Mouse (Mus musculus) A20 (cell line): Measurements from ENCODE around the gene Rasl12.
A peak's percentile ranks its signal among the peaks of the same experiment; 100 is the strongest.

ENCODE experiments used
- DNase-seq: peaks from one replicate; pipeline ENCODE4 v3.0.0-alpha.2; 2011; ENCODE audit warnings: low read depth, low spot score

Gene Rasl12

DNA sequence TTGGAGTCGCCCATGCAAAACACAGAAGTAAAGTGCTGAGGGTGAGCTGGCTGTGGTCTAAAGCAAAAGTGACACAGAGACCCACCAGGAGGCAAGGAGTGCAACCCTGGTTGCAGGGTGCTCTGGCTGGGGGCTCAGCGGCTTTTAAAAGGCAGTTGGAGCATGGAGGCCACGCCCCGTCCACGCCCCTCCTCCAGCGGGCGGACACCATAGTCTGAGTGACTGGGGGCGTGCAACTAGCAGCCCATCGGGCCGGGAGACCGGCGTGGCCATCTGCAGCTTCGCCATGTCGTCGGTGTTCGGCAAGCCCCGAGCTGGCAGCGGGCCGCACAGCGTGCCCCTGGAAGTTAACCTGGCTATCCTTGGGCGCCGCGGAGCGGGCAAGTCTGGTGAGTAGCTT, at the start of gene Rasl12:
Gene Rasl12, plus strand, starts transcription at position 228 of the 400 bp plus-strand sequence.
- no peak for DNase-seq

DNA sequence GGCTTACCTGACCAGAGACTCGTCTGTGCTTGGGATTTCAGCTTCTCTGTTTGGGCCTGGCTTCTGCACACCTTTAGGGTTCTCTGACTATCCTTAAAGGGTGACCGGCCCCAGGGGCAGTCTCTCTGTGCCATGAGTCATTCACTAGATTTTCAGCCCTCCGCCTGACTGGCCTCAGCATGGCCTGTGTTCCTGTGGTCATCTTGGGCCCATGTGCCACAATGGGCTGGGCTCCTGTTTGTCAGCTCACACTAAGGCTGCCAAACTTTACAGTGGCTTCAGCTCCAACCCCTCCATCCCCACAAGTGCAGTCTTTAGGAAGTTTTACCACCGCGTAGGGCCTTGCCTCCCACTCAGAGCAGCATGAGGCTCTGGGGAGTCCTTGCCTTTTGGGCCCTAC, 45.1 kb upstream of the Rasl12 start:
- no peak for DNase-seq

DNA sequence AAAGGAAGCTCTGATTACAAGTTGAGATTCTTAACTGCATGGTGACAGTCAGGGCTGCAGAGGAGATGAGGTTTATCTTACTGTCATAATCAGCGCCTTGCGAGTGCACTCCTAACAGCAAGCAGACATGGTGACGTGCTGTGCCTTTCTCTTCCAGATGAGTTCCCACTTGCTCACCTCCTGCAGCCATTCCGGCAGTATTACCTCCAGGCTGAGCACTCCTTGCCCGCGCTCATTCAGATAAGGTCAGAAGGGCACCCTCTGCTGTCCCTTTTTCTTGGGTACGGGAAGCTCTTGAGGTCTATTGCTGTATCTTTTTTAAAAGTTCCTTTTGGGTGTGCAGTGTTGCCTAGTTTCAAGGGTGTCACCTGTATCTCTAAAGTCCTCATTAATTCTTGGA, 41.7 kb upstream of the Rasl12 start:
- no peak for DNase-seq

DNA sequence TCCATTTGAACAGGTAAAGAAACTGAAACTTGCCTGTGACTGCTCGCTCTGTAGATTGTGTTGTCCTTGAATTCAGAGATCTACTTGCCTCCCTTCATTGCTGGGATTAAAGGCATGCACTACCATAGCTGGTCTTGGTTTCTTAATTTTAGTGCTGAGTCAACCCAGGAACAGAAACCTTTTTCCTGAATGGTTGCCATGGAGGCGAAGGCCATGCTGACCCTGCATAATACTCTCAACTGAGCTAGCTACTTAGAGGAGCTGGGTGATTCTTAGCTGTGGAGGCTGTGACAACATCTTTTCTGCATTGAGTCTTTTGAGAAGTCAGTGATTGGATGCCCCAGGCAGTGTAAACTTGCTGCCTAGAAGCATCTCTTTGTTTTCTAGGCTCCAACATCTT, 41.3 kb upstream of the Rasl12 start:
- DNase-seq = no peak

DNA sequence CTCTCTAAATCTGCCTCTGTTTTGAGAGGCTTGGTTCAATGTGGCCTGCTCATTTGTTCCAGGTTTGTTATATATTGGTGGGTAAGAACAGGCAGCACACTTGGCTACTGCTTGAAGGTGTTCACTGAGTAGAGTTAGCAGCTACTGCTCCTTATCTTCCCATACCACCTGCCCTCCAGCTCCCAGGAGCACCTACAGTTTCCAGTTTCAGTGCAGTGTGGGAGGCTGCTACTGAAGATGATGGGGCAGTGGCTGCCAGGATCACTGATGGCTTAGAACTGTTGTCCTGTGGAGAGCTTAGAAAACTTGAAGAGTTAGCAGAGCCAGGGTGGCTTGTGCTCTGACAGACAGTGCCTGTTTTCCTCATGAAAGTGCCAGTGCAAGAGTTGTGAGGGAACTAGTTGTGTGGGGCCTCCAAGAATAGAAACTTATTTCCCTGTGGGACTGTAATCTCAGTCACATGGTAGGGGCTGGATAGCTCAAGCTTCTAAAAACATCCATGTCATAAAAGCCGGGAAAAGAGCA, 39.3 kb upstream of the Rasl12 start:
- no peak for DNase-seq

DNA sequence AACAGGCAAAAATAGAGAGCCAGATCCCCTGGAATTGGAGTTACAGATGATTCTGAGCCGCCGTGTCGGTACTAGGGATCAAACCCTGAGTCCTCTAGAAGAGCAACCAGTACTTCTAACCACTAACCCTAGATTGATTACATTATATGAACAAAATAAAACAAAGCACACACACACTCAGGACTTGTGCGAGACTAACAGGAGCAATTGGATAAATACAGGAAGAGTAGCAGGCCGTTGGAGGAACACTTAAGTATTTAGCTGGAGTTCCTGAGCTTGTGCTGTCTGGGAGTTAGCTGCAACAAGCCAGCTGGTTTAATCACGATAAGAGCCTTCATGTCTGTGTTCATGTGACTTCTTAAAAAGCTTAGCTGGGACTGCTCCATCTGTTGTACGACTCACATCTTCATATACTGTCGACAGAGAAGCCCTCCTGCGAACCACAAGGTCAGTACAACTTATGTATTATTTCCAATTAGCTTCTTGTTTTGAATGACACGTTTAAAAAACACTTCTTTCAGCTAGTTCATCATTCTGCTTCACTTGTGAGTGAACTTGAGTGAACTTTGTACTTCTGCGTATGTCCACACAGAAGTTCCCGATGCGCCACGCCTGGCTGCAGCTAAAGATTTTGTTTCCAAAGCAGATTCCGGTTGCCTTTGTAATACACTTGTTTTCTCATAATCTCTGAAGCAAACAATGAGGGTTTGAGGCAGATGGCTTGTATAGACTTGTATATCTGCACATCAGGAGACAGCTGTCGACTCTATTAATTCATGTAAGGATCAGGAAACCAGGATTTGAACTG, 37.5 kb upstream of the Rasl12 start, which contains the start of gene Ubap1l:
Gene Ubap1l, plus strand, starts transcription at position 401 of the 808 bp plus-strand sequence.
- DNase-seq = no peak

DNA sequence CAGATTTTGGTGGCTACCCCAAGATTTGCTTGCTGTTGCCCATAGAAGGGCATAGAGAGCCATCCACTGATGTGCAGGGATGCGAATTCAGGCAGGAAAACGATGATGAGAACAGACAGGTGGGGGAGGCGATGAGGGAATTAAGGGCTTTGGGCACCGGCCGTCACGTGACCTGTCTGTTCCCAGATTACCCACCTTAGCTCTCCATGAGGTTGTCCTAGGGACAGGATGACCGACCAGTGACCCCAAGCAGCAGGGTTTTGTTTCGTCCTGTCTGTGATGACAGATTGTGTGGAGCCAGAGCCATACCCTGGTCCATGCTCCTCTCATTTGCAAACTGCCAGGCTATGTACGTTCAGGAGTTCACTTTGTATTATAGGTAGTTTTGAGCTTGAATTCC, 34.6 kb upstream of the Rasl12 start:
- no peak for DNase-seq

DNA sequence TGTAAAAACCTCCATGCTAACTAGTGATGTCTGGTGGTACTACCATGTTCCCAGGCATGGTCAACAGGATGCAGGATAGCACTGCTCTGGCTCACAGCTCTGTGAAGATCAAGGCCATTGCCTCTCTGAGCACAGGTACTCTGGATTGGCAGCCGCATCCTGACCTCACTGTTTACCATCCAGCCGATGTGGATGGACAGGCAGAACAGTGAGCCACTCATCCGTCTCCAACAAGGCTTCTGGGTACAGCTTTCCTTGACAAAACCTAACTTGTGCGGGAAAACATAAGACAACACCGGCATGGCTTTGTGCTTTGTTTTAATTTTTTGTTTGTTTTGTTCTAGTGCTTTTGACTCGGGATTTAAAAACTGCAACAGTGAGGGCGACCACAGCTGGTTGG, 32.6 kb upstream of the Rasl12 start:
- DNase-seq = no peak

DNA sequence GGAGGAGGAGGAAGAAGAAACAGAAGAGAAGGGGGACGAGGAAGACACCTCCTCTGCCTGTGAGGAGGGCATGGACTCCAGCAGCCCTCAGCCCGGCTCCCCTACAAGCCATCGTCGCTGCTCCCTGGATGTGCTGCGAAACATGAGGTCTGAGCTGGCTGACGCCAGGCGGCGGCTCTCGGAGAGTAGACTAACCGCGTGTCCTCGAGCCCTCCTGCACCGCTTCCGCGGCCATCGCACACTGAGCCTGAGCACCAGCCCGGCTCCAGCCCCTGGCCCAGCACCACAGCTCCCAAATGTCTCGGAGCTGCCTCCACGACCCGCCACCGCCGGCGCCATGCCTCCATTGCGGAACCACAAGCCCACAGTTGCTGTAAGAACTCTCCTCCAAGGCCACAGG, 26.6 kb upstream of the Rasl12 start:
- DNase-seq = no peak

DNA sequence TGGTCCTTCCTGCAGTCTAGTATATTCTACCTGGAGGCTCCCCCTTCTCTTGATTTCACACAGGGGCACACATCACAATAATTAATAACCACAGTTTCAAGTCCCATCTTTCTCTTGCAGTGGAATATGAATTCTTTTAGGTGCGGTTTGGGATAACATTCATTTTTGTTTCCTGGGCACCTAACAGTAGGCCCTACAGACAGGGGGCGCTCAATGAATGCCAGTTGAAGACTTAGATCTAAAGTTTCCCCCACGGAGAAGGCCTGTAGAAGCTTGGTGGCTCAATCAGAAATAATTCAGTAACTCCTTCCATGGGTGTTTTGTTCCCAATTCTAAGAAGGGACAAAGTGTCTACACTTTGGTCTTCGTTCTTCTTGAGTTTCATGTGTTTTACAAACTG, 25.9 kb upstream of the Rasl12 start:
- peak; percentile 33 for DNase-seq

DNA sequence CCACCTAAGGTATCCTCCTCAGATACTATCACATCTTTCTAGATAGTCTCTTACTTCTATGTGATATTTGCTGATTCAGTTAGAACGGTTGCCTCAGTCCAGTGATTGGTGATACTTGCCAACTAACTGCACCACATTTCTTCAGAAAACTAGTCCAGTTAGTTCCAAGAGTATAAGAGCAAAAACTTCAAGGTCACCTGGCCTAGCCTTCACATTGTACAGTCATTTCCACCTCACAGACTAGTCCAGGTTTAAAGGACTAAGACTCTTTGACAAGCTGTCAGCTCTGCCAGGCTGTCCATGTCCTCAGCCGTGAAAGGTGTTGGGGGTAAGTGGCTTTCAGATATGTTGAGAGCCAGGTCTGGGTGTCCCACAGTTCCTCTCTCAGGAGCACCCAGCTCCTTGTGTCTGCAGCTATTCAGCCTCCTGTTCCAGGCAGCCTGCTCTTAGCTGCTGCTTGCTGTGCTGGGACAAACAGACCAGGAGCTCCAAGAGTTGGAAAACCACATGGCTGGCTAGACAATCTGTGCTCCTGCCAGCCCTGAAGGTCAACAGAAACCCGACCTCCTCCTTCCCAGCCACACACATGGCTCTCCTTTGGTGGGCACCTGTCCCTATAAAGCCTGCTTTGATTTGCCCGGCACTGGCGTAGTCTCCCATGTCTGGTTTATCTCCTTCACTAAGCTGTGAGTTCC, 23.7 kb upstream of the Rasl12 start:
- no peak for DNase-seq

DNA sequence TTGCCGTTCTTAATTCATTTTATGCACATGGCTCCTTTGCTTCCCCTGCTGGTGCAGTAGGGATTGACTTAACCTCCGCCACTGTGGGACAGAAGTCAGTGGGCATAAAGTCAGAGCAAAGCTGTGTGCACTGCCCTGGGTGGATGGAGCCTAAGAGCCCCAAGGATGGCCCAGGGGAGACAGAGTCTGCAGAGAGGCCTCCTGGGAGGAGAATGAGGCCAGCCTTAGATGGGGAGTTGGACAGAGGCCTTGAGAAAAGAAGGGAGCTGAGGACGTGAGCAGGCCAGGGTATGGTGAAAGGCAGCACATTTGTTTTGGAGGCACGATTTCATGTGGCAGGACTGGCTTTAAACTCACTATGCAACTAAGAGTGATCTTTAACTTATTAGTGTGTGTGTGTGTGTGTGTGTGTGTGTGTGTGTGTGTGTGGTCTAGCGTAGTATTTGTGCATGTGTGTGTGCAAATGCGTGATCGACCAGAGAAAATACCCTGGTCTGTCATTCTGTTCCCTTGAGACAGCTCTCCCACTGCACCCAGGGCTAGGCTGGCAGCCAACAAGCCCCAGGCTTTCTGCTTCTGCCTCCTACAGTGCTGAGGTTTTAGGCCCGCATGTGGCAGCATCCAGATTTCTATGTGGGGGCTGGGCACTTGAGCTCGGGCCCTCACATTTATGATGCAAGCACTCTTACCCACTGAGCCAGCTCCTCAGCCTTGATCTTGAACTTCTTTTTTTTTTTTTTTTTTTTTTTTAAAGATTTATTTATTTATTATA, 23.0 kb upstream of the Rasl12 start:
- DNase-seq = no peak

DNA sequence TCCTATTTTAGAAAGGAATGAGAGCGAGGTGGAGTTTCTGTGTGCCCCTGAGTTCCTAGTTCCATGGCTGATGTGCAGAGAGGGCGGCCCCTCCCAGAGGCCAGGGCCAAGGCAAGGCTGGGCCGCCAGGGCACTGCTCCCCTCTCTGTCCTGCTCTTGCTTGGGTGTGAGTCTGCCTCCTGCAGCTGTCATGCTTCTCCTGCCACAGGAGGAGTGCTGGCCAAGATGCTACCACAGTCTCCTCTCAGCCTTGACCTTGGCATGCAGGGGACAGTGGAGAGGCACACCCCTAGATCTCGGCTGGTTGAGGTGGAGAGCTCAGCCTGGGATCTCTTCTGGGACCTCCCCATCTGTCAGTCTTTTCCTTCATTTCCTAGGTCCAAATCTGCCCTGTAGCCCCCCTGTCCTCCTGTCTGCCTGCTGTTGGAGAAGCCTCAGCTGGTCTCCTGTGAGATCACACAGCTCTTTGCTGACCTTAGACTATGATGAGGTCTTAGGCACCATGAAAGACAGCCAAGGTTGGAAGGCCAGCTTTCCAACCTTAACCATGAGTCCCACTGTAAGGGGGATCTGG, 17.2 kb upstream of the Rasl12 start:
- no peak for DNase-seq

DNA sequence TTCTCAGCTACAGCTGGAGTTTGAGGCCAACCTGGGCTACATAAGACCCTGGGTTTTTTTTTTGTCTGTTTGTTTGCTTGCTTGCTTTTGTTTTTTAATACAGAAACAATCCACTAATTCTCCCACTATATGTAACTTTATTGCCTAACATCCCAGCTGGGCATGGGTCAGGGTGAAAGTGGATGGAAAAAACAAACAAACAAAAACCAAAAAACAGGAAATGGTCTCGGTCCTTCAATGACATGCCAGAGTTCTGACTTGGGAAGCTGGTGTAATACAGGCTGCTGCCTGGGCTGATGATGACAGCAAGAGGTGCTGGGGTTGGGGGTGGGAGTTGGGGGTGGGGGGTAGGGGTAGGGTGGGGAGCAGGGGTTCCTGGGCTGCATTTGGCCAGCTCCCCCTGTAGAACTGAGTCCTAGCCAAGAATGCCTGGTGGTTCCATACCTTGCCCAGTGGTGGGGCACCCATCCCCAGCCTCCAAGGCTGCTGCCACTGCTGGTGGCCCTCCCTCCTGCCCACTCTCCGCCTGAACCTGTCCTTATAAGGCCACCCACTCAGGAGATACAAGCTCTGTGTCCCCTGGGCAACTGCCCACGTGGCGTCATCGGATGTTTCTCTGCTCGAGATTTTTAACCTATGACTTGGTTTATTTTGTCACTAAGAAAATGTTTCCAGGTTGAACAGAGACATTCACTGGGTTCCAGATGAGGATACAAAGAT, 16.1 kb upstream of the Rasl12 start:
- no peak for DNase-seq

DNA sequence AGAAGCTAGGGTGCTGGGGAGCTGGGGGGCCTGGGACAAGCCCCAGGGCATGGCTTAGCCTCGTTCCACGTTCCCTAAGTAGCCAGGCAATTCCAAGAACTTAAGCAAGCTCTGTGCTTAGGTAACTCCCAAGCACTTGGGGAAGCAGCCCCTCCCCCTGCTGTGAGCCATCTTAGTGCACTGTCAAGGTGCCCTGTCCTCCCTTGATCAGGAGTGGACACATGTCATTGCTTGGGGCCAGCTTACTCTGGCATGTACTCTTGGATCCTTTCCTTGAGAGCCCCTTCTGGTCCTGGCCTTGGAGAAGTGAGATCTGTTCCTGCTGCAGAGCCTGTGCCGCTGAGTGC, 15.6 kb upstream of the Rasl12 start:
- no peak for DNase-seq

DNA sequence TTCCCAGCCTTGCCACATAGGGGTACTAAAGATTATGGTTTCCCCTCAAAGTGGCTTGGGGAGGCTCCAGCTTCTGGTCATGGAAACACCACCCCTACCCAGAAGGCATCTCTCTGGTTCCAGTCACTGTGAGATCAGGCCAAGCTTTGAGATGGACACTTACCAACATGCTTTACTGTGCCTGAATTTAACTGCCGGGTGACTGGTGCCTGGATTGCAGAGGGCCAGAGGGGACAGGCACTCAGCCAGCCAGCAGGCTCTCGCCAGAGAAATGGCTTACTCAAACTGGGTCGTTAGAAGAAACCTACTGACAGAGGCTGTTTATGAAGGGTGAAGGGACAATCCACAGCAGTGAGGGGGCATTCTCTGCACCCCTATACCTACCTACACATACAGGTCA, 14.0 kb upstream of the Rasl12 start:
- no peak for DNase-seq

DNA sequence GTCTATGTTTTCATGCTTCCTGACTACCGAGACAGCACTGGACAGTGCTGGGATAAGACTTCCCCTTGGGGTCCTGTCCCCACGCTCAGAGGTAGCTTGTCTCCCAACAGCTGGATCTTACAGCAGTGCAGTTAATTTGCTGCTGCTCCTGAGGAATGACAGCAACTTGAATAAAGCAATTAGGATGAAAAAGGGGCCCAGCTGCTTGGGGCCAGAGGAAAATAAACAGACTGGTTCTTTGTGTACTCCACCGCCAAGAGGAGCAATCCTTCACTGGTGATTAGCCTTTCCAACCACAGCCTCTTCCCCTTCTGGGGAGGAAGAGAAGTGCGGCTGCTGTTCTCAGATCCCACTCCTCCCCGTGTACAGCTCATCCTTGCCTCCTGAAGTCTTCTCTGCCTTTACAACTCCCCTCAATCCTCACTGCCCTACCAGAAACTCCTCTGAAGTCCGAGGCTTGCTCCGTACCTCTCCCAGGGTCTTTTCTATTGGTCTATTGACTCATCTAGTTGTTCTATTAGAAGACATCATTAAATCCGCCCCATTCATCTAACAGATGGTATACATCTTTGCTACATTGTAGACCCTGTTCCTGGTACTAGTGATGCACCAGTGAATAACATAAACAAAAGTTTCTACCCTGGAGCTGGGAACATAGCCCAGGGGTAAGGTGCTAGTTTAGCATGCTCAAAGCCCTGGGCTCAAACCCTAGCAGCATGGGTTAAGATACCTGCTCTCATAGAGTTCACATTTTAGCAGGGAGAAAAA, 11.7 kb upstream of the Rasl12 start:
- no peak for DNase-seq

DNA sequence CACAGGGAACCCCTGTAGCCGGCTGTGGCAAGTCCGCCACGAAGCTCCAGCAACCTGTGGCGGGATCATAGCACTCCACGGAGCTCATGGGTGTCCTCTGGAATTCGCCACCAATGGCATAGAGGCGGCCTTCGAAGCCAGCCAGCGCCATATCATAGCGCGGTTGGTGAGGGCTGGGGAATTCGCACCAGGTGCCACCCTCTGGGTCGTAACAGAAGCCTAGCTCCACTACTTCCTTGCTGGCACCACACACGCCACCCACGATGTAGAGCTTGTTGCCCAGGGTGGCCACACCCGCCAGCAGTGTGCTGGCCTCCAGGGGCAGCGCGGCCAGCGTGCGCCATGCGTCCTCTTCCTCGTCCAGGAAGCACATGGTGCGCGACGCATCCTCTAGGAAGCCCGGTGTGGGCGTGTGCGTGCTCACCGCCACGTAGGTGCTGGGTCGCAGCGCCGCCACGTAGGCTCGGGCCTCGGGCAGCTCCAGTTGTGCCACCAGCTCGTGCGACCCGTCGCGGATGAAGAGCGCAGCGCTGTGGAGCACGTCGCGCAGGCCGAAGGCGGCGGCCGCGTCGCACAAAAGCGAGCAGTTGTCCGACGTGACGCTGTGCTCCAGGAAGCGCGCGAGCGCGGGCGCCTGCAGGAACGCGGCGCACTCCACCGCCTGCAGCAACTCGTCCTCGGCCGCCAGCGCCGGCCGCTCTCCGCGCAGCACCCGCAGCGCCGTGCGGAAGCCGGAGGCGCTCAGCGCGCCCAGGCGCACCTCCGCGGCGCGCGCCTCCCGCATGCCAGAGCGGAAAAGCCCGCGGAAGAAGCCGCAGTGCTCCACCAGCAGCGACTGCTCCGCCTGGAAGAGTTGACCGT, 7.3 kb upstream of the Rasl12 start:
- no peak for DNase-seq

DNA sequence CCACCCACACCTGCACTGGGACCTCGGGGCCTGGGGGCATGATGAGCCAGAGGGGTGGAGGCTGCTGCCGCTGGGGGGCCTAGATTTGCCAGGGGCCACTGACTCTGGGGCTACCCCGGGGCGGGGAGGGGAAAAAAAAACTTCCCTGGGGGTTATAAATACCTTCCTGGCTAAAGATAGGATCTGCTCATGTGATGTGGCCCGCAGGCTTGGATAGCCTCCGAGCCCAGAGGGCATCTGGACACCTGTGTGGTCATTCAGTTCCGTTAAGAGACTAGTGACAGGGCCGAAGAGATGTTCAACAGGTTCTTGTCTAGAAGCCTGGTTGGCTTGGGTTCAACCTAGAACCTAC, 6.7 kb upstream of the Rasl12 start, which contains the start of gene Kbtbd13:
Gene Kbtbd13, minus strand, starts transcription at position 40 of the 352 bp plus-strand sequence.
- DNase-seq = no peak
